Mouse (Mus musculus) induced T-regulatory cell, adult 2 months (primary cell): Measurements from ENCODE around the gene Cbx6.
A peak's percentile ranks its signal among the peaks of the same experiment; 100 is the strongest.

Experiments used
- DNase-seq: peaks from one replicate; pipeline ENCODE4 v3.0.0-alpha.2; 2012; ENCODE audit warnings: low read depth

Cbx6 gene

GRCm38 (mm10) chr15:79834130-79834880, at the start of gene Cbx6, which contains the start of gene Npcd:
Gene Cbx6 (minus strand): TSS chr15:79834688.
Gene Npcd (minus strand): TSS chr15:79834237.
- DNase-seq = peak; percentile 91

- peak; percentile 93 for DNase-seq
These were observed 48.9 kb upstream of the Cbx6 start for GRCm38 (mm10) chr15:79883352-79883822.

GRCm38 (mm10) chr15:79882623-79883267, 48.3 kb upstream of the Cbx6 start:
- no peak for DNase-seq

DNA sequence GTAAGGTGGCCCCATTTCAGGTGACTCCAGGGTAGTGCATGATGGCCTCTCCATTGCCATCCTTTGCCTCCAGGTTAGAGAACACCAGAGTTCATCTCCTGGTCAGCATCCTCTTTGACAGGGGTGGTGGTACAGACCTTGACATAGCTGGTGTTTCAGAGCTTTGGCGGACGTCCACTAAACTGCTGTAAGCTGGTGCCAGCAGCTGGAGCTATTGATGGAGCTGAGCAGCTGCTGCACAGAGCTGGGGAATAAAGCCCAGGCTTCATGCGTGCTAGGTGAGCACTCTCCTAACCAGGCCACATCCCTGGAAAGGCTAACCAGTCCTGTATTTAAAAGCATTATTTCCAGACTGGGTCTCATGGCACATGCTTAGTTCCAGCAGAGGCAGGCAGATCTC, 46.0 kb upstream of the Cbx6 start:
- DNase-seq = no peak

GRCm38 (mm10) chr15:79879319-79879718, 44.8 kb upstream of the Cbx6 start:
- no peak for DNase-seq

DNA sequence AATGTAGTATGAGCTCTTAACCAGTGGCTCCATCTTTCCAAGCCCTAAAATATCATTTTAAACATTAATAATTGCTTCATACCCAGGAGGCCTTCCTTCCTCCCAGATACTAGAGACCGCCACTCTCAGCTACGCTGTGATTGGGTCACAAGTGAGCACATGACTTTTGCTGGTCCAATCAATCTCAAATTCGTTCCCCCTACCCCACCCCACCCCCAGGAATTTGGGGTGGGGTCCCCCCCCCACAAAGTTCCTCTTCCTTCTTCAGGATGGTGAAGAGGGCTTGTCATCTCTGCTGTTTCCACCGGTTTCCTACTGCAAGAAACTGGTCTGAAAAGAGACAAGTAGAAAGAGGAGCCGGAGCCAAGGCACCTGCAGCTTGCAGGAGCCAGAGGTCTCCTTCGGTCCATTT, 44.2 kb upstream of the Cbx6 start:
- DNase-seq = no peak

- no peak for DNase-seq
These were observed 40.9 kb upstream of the Cbx6 start for GRCm38 (mm10) chr15:79875261-79875995.

GRCm38 (mm10) chr15:79873995-79874394, 39.5 kb upstream of the Cbx6 start:
- DNase-seq = no peak

- no peak for DNase-seq
These were observed 39.1 kb upstream of the Cbx6 start for GRCm38 (mm10) chr15:79873545-79873944.

GRCm38 (mm10) chr15:79867260-79868002, 32.9 kb upstream of the Cbx6 start:
- DNase-seq = peak; percentile 34

GRCm38 (mm10) chr15:79859821-79860220, 25.3 kb upstream of the Cbx6 start:
- no peak for DNase-seq

GRCm38 (mm10) chr15:79858979-79859378, 24.5 kb upstream of the Cbx6 start:
- no peak for DNase-seq

DNA sequence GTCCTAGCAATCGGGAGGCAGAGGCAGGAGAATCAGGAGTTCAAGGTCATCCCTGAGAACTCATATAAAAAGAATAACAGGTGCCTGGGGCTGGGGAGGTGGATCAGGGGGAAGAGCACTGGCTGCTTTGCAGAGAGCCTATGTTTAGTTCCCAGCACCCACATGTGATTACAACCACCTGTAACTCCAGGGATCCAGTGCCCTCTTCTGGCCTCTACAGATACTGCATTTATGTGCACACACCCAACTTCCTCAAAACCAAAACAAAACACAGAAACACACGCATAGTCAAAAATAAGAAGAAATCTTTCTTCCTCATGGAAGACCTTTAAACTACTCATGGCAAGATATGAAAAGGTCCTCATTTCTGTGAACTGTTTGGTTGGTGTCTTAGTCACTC, 15.7 kb upstream of the Cbx6 start:
- no peak for DNase-seq

- no peak for DNase-seq
These were observed 12.6 kb upstream of the Cbx6 start for GRCm38 (mm10) chr15:79847100-79847499.

GRCm38 (mm10) chr15:79845986-79846385, 11.5 kb upstream of the Cbx6 start:
- DNase-seq = no peak

- DNase-seq = no peak
These were observed 8.5 kb upstream of the Cbx6 start for GRCm38 (mm10) chr15:79842985-79843384.

DNA sequence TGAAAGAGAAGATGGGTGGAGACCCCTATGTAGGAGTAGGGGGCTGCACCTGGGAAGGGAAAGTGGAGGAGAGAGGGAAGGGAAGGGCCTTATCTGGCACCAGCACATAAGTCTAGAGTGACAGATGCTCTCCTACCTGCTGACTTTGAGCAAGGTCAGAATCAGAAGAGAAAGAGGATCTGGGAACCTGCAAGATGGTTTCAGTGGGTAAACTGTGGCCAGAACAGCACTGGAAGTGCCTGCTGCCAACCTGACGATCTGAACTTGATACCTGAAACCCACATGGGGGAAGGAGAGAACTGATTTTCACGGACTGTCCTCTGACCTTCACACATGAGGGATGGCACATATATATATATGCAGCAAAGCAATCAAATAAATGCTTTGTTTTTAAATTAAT, 5.8 kb upstream of the Cbx6 start:
- DNase-seq = no peak

- no peak for DNase-seq
These were observed 383 bp upstream of the Cbx6 start for GRCm38 (mm10) chr15:79834881-79835260.

GRCm38 (mm10) chr15:79833251-79834050, 1.0 kb downstream of the Cbx6 start:
- DNase-seq = no peak

DNA sequence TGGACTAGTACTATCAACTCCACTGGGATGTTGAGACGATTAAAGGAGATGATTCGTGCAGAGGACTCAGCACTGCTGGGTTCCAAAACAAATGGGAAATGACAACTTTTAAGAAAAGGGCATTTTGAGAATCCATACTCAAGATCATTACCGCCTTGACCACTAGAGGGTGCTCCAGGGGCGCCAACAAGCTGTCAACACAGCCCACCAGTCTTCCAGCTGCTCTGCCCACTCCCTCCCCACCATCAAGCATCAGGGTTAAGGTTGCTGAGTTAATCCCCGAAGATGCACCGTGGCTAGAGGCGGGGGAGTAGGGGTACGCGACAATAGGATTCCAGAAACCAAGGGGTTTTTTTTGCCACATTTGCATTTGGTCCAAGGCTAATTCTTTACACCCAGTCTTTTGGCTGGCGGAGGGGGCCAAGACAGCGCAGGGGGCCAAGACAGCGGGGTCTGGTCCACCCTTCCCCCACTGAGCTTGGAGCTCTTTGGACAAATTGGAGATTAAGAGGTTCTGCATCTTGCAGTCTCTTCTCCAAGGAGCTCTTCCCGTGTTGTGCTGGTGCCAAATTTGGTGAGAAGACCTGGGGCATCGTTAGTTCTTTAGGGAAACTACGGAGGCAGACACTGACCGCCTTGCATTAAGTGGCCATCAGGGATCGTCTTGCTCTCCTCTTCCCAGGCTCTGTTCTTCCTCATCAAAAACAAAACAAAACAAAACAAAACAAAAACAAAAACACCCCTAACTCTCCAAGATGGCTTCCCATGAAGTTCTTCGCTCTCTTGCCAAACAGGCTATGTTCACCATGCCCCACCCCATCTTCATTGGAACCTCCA, 2.2 kb downstream of the Cbx6 start:
- DNase-seq = peak; percentile 89
